Mouse (Mus musculus) thymus, postnatal 25 days (tissue): ENCODE measurements at regions not wholly inside any gene's neighbourhood (a gene's known extent, or its start where the extent isn't known, plus 50 kb on each side); places are given as distances from the start of the nearest gene placed in this dataset.
A peak's percentile ranks its signal among the peaks of the same experiment; 100 is the strongest.
"Not testable (repeated sequence)": the region's sequence is repeated elsewhere in the genome, so short reads cannot be mapped to it uniquely, and the experiment has no call there.

Source experiments
- DNase-seq: peaks from one replicate; pipeline ENCODE4 v3.0.0; 2022

- not testable (repeated sequence) for DNase-seq
Measured at GRCm38 (mm10) chr13:68451521-68451920, 130.4 kb downstream of the Mtrr start.

GRCm38 (mm10) chr13:68444309-68444708 is 137.6 kb downstream of the Mtrr start:
- DNase-seq, result peak; percentile 1
